Mouse (Mus musculus): ENCODE measurements around the gene Ptcd3.
"Not testable (repeated sequence)": the region's sequence is repeated elsewhere in the genome, so short reads cannot be mapped to it uniquely, and the experiment has no call there.

Gene Ptcd3

DNA sequence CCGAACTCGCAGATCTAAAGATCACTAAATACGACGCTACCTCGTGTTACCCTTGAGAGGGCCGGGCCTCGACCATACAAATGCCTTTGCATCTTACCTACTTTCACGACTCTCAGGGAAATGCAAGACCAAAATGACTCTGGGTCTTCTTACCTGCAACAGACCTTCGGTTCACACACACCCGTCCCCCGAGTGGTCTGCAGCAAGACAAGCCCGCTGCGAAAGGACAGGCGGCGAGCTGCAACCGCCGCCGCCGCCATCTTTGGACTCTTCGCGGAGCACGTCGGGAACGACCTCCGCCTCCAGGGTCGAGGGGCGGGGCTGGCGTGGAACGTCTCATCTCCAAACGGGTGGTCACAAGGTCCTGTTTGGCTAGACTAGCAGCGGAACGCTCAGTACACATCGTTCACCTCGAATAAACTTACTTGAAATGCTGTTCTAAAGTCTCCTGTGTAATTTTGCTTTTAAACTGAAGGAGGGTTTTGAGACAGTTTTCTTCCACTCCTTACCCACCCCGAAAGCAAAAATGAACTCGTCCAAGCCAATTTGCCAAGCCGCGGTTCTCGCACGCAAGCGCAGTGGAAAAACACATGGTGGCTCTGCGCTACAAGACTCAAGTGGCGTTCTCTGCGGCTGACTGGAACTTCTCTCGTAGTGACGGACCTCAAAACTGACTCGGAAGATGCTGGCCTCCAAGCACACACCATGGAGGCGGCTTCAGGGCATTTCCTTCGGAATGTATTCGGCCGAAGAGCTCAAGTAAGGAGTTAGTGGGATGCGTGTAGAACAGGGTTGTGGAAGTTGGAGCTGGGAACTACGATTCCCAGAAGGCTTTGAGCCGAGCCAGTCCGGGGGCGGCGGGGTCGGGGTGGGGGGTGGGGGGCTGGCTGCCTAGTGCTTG is at the start of gene Ptcd3, which contains the start of gene Polr1a:
Gene Ptcd3 (minus strand): TSS at position 270 of the 901 bp plus-strand sequence.
Gene Polr1a (plus strand): TSS at position 573 of the 901 bp plus-strand sequence.
- peak; percentile 93 to 96 for DNase-seq (ENCODE audit: low spot score in 2 of 2)

DNA sequence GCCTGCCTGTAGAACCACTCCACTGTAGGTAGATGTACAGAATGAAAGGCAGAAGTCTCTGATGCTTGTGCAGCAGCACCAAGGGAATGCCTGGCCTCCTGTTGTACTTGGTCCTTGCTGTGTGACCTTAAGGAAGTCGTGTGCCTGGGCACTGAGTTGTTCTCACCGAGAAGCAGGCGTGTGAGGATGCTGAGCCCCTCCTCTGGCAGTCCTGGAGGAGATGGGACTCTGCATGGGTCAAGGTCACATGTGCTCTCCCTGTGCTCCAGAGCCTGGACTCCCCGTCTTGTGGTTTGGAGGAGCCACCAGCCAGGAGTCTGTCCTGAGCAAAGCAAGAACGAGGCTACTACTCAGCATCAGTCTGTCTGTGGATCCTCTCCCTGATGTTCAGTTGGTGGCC is 42.6 kb upstream of the Ptcd3 start:
- no peak for DNase-seq (ENCODE audit: low spot score in 2 of 2)

DNA sequence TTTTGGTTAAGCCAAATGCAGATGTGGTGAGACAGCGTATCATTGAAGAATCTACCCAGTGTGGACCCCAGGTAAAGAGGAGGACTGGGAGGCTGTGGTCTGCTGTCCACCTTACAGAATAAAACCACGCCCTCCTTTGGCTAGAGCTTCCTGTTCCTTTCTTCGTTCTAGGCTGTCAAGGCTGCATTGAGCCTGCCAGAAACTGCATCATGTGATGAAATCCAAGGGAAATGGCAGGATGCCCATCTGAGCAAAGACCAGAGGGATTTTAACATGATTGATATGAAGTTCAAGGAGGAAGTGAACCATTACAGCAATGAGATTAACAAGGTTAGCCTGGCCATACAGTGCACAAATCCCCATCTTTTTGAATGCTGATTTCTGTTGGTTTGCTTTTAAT is 42.0 kb upstream of the Ptcd3 start:
- no peak for DNase-seq (ENCODE audit: low spot score in 2 of 2)

DNA sequence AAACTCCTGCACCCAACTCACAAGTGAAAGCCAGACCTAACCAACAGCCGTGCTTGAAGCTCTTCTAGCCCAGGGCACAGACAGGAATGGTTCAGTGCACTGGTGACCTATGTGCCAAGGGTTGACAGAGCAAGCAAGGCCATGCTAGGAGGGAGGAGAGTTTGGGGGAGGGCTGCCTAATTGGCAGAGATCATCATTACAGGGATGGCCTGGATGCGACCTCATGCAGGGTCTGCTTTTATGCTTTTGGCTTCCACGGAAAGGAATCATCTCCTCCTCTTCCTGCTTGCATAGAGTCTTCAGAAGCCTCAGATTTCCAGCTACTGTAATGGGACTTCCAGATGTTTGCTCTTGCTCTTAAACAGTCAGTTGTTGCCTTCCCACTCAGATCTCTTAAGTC is 41.2 kb upstream of the Ptcd3 start:
- DNase-seq (ENCODE audit: low spot score in 2 of 2), result no peak

DNA sequence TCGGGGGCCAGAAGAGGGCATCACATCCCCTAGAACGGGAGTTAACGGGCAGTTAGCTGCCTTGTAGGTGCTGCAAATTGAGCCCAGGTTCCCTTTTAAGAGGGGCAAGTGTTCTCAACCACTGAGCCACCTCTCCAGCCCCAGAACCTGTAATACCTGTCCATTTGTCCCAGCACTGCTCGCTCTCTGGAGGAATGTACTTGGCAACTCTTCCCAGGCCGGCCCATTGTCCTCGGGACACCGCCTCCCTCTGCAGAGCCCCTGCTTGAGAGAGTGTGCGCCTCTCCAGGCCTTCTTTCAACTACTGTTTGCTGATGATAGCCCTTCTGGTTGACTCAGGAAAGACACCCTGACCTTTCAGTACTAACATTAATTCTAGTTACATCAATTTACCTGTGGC is 37.6 kb upstream of the Ptcd3 start:
- DNase-seq (ENCODE audit: low spot score in 2 of 2), result no peak

DNA sequence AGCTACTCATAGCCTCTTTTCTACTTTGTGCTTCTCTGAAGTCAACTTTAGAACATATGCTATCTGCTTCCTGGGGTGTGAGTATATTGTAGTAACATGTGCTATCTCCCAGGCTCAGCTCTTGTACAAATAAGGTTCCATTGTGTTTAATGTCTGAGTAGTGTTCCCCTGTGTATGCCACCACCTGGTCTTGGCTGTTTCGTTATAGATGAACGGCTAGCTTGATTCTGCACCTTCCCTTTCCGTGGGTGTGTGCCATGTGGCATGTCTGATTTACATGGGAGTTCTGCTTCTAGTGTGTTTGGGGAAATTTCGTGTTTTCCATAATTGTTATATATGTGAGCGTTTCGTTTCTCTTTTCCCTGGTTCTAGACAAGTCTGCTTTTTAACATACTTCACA is 36.6 kb upstream of the Ptcd3 start:
- DNase-seq (ENCODE audit: low spot score in 2 of 2), result no peak

DNA sequence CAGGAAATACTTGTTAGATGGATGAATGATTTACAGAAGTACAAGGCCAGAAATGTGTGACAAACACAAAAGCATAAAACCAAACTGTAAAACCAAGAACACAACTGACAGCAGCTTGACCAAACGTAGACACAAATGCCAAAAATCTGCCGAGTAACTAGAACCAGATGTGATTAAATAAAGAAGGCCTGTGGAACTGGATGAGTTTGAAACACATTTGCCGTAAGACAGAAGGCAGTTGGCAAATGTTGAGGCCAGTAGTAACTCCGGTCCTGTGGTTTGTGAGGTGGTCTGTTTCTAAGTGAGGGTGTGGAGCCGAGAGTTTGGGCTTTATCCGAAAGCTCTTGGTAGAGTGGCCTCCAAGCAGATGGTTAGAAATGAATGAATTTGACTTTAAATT is 32.4 kb upstream of the Ptcd3 start:
- DNase-seq (ENCODE audit: low spot score in 2 of 2), result no peak

DNA sequence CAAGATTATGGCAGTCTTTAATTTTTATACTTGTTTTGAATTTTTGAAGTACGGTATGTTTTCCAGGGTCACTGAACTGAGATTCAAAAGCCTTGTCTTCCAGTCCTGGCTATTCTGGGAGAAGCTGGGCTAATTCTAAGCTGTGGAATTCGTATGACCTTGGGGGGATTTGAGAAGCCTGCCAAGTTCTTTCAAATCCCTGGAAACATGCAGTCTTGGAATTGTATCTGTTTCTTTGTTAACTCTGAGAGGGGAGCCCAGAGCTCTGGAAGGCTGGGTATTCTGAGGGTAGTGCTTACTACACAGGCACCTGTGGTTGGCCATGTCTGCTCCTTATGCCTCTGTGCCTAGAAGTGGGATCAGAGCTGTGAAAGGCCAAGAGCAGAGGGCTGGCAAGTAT is 27.2 kb upstream of the Ptcd3 start:
- DNase-seq (ENCODE audit: low spot score in 2 of 2), result no peak

DNA sequence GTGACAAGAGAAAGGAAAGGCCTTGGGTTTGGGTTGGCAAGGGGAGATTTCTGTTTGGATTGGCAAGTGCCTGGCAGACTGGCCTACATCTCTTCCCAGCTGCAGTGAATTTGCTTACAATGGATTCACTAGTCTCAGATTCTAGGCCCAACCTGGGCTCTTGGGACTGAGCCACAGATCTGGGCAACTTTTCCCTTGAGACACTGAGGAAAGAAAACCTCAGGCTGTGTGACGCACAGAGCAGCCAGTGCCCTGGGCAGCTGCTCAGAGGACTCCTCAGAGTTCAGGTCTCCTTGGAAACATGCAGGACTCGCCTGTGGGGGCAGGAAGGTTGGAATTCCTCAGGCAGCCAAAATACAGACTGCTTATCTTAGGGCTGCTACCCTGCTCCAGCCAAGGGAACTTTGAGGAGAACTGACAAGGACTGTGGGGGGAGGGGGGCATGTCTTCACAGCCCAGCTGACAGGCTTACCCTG is 25.6 kb upstream of the Ptcd3 start:
- DNase-seq (ENCODE audit: low spot score in 2 of 2), result no peak

DNA sequence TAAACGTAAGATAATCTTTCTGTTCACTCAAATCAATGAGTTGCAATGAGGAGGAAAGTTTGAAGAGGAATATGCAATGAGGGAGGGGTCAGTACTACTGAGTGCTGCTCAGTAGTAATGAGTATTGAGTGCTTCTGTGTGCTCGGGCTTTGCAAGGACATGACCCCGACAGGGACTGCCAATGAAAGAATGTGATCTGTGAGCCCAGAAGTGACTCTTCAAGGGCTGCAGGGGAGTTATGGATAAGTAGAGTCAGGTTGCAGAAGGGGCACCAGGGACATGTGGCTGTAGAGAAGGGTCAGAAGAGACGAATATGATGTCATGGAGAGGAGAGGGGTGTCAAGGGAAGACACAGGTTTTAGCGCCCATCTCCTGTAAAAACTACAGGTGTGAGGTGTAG is 23.8 kb upstream of the Ptcd3 start:
- DNase-seq (ENCODE audit: low spot score in 2 of 2), result no peak

DNA sequence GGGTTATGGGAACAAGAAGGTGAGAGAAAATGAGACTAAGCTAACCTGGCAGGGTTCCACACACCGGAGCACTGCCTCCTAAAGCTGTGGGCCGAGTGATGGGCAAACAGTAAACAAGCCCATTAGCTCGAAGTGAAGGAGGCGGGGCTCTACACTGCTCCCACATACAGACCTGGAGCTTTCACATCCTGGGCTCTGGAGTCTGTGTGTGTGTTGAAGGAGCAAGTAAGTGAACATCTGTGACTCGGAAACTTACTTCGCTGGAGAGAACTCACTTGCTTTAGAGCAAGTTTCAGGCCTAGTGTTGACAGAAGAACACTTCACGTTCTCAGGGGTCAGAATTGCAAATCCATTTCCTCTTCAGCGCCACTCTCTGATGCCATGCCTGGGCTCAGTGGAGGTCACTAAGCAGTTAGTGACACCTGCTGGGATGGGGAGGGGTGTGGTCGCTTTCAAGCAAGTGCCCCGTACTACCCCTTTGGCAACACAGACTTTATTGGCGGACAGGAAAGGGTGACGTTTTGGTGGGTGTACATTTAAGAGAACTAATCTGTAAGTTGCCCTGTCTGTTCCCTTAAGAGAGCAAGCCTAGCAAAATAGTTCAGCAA is 22.4 kb upstream of the Ptcd3 start:
- no peak for DNase-seq (ENCODE audit: low spot score in 2 of 2)

DNA sequence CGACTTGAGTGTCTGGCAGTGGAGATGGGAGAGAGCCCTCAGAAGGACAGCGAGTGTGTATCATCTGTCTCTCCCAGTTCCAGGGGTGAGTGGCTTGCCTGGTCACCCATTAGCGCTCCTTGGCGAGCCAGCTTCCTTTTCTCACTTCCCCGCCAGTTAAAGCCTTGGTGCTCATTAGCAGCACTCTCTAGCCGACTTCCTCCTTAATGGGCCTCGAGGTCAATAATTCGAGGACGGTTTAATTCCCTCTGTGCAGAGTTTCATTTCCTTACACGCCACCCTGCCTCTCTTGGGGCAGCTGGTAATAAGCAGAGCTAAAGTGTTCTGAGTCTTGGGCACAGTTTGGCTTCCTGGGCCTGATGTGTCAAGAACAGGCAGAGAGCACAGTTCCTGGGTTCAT is 21.5 kb upstream of the Ptcd3 start:
- peak; percentile 36 to 73 for DNase-seq (ENCODE audit: low spot score in 2 of 2)

DNA sequence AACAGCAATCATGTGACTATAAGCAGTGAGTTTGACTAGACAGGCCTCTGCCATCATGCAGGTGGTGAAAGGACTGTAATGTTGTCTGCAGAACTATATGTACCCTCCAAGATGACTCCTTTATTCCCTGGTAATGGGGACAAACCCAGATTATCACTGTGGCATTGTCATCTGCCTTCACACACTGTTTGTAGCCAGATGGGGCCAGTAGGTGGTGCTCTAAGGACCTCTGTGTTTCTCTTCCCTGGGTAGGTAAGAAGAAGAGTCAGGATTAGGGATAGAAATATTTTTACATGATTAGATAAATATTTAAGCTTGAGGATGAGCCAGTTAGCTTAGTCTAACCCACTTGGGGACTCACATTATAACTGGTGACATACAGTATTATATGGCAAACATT is 19.4 kb upstream of the Ptcd3 start:
- DNase-seq (ENCODE audit: low spot score in 2 of 2), result no peak

DNA sequence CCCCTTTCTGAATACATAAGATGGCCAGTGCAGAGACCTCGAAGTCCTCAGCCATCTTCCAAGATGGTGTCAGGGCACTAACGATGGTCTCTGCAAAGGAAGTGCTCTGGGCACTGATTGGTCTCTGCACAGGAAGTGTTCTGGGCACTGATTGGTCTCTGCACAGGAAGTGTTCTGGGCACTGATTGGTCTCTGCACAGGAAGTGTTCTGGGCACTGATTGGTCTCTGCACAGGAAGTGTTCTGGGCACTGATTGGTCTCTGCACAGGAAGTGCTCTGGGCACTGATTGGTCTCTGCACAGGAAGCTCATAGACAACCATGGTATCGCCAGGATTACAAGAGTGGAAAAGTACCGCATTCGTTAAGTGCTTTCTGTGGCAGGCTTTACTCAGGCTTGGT is 16.7 kb upstream of the Ptcd3 start:
- DNase-seq (ENCODE audit: low spot score in 2 of 2), result not testable (repeated sequence)

DNA sequence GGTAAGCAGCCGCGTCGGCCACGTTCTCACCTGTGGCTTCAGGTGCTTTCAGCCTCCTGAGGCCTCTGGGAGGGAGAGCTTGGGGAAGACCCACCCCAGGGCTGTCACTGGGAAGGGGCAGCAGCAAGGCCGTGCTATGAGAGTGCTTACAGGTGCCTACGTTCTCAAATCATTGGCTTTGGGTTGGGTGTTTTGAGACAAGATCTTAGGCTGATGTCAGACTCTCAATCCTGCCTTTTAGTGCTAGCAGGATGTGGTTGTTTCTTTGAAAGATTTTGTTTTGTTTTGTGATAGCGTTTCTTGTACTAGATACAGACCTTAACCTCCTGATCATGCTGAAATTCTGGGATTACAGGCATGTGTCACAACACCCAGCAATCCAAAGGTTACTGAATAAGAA is 12.2 kb upstream of the Ptcd3 start:
- DNase-seq (ENCODE audit: low spot score in 2 of 2), result no peak

DNA sequence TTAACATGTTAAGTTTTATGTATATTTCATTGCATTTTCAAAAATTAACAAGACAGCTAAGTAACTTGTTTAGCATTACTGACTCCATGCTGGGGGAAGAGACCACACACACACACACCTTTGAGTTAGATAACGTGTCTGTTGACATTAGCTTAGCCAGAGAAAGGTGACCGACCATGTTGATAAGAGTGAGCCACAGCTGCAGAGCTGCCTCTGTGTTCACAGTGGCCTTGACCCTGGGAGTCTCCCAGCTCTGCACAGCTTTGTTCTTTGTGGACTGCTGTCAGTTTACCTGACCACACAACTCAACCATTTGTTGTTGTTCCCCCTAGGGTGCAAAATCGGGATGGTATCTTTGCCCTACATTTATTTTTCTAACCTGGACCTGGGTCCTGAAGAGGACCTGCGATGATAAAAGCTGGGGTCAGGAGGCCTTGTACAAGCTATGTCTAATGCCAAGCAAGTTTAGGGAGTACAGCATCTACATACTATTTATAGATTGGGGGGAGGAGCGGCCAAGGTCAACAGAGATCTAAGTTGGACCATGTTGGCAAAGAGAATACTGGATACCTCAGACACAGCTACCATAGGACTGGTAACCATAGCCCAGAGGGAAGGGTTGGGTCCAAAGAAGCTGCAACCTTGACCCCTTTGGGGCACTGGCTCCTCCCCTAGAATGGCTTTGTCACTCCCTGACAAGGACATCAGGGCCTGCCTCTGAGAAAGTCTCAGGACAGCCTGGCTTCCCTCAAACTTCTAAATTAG is 3.3 kb upstream of the Ptcd3 start:
- DNase-seq (ENCODE audit: low spot score in 2 of 2), result no peak

DNA sequence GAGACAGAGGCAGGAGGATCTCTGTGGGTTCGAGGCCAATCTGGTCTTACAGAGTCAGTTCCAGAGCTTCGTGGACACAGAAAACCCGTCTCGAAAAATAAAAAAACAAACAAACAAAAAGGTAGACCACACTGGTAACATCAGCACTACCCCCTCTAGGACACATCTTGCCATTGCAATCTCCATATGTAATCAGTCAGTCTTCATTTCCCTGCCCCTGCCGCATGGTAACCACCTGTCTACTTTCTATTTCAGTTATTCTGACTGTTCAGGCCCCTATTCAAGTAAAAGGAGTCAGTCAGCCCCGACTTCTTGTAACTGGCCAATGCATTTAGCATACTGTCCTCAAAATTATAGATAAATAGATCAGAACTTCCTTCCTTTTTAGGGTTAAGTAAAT is 1.3 kb upstream of the Ptcd3 start:
- no peak for DNase-seq (ENCODE audit: low spot score in 2 of 2)

DNA sequence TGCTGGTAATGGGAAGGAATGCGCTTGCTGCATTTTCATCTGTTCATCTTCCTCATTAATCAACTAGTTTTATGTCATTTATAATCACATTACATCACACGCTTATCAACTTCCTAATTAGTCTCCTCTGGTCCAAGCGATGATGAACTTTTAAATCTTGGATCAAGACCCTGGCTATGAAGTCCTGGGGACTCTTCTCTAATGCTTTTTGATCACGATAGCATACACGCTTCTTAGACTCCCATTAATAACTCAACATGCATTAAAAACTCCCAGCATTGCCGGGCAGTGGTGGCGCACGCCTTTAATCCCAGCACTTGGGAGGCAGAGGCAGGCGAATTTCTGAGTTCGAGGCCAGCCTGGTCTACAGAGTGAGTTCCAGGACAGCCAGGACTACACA is 834 bp upstream of the Ptcd3 start:
- DNase-seq (ENCODE audit: low spot score in 2 of 2), result no peak

DNA sequence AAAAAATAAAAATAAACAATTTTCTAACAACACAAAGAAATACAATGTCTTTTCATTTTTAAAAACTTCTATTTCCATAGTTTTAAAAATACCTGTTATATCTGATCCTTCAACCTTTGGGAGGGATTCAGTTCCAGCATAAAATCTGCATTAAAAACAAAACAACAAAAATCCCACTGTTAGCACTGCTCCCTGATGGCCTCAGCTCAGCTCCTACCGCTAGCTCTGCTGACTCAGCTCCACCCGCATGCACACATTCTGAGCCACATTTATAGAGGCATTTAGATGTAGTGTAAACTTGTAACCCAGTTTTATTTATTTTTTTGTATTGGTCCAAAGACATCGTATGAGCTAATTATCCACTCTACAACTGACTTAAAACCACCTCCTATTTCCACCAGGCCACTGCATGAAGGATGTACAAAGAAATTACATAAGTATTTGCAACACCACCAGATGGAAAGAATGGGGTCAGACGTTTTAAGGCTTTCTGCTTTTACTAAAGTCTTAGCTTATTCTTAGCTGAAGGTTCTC is 781 bp downstream of the Ptcd3 start:
- DNase-seq (ENCODE audit: low spot score in 2 of 2), result no peak

DNA sequence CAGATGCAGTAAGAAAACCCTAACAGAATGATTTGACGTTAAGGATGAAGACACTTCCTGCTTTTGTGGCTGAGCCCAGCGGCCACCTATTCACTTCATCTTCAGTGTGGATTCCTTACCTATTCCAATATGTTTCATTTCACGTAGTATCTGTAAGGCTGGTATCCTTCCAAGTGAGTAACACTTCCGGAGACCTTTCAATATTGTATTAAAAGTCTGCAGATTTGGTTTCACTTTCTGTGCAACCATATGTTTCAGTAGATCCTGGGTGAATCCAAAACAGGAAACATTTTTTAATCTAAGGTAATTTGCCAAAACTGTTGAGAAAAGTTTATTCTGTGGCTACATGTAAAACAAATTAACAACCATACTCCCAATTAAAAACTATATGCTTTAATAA is 15.3 kb downstream of the Ptcd3 start:
- DNase-seq (ENCODE audit: low spot score in 2 of 2), result no peak

DNA sequence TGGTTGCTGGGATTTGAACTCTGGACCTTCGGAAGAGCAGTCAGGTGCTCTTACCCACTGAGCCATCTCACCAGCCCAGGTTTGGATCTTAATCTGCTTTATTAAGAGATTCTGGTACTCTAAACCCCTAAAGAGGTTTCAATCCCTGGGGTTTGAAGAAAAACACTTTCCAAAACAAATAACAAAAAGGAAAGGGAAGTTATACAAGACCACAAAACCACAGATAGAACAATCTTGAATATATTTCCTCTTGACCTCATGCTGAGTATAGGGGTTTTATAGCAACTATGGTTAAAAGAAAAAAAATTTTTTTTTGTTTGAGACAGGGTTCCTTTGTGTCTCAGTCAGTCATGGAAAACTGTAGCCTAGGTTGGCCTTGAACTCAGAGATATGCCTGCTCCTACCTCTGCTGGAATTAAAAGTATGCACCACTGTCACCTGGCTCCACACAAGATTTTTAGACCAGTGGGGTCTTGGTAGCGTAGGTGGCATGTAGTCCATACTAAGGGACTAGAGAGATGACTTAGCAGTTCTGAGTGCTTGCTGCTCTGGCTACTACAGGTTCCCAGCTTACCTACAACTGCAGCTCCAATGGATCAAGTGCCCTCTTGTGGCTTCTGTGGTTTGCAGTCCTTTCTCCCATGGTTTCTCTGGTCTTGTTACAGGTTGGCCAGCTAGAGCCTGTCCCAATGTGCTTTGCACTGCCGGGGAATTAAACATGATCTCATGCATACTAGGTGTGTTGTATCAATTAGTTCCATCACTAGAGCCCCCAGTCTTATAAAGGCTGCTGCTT is 30.4 kb downstream of the Ptcd3 start:
- no peak for DNase-seq (ENCODE audit: low spot score in 2 of 2)
